Mouse (Mus musculus) E14TG2a.4 (cell line): ENCODE results near the gene Ier5l.

Experiments
- CTCF ChIP-seq: conservative IDR thresholded peaks from 2 replicates; pipeline ENCODE4 v1.5.1; 2014; ENCODE audit warnings: low read length
- NANOG ChIP-seq: IDR thresholded peaks from 2 replicates; pipeline ENCODE4 v1.6.1; 2014; ENCODE audit warnings: borderline replicate concordance, low read length, mixed read lengths
- POU5F1 ChIP-seq: IDR thresholded peaks from 2 replicates; pipeline ENCODE4 v1.6.1; 2014; ENCODE audit warnings: low read length, borderline replicate concordance

DNA sequence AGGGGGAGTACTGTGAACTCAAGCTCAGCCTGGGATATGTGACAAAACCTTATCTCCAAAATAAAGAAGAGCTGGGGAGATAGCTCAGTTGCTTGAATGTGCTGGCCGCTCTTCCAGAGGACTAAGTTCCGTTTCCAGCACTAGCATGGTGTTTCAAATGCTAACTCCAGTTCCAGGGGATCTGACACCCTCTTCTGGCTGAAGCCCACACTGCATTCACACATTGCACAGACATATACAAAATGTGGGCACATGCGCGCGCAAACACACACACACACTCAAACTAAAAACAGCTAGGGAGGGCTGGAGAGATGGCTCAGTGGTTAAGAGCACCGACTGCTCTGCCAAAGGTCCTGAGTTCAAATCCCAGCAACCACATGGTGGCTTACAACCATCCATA is 14.8 kb downstream of the Ier5l start:
- peak; percentile 43 for TF ChIP-seq CTCF
- TF ChIP-seq POU5F1 = no peak
- no peak for TF ChIP-seq NANOG
